Mouse (Mus musculus) layer of hippocampus, postnatal 25 days (tissue): ENCODE results near the gene Htr1d. TPM values are rescaled to one million over a fixed set of nuclear protein-coding genes. Genes with fewer than 3 reads are reported as not detected.

ENCODE experiments used
- total RNA-seq, 2 experiments: library from RNA; stranded (reverse); gene quantifications; 2 replicates each; pipeline ENCODE4 v1.2.3; 2021

The Htr1d gene
- total RNA-seq, 2 experiments from 2014 or later, result 0.57 to 0.75 TPM

Other genes starting within 250 kb of the Htr1d start
- 1 to 10 TPM; 2.7 to 4.3 TPM for gene Asap3, start 217.2 kb upstream of the Htr1d start, total RNA-seq
- under 1 TPM in 1 of 2 experiments, not detected in 1; 0.52 TPM for gene Tcea3, start 175.8 kb upstream of the Htr1d start, total RNA-seq
- 10 to 100 TPM; 48.8 to 62.9 TPM for gene Zfp46, start 138.8 kb upstream of the Htr1d start, total RNA-seq
- gene Hnrnpr, start 112.6 kb upstream of the Htr1d start, total RNA-seq, result 100 to 1,000 TPM in 1 of 2 experiments, 10 to 100 TPM in 1; 87.1 to 103 TPM
- gene 6030445D17Rik, start 38.7 kb downstream of the Htr1d start, total RNA-seq, result under 1 TPM; 0.21 to 0.54 TPM
- 10 to 100 TPM; 82.8 to 88.1 TPM for gene Luzp1, start 46.2 kb downstream of the Htr1d start, total RNA-seq
- 100 to 1,000 TPM in 1 of 2 experiments, 10 to 100 TPM in 1; 97.1 to 109 TPM for gene Kdm1a, start 179.2 kb downstream of the Htr1d start, total RNA-seq
- gene Tex46, start 186.9 kb downstream of the Htr1d start, total RNA-seq, result not detected
- gene Lactbl1, start 199.1 kb downstream of the Htr1d start, total RNA-seq, result under 1 TPM; 0.07 to 0.16 TPM